Mouse (Mus musculus) kidney, adult 9 months (tissue): ENCODE results near the gene Zfp383.
"Not testable (repeated sequence)": the region's sequence is repeated elsewhere in the genome, so short reads cannot be mapped to it uniquely, and the experiment has no call there.

Experiments
- DNase-seq: peaks from one replicate; pipeline ENCODE4 v3.0.0; 2022

Gene Zfp383

DNA sequence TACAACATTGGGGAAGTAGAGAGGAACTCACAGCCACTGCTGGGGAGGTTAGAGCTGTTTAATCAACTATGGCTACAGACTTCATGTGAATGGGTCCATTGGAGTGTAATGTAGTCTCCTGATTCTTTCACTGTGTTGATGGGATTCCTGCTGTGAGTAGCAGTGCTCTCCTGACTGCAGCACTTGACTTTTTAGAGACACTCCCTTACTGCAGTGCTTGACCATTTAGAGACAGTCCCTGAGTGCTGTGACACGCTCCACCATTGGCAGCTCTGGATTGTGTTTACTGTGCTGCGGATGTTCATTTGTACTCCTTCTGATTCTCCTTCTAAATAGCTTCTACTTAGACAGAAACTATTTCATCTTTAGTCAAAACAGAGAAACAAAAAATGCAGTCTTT lies 34.7 kb downstream of the Zfp383 start:
- DNase-seq: no peak

DNA sequence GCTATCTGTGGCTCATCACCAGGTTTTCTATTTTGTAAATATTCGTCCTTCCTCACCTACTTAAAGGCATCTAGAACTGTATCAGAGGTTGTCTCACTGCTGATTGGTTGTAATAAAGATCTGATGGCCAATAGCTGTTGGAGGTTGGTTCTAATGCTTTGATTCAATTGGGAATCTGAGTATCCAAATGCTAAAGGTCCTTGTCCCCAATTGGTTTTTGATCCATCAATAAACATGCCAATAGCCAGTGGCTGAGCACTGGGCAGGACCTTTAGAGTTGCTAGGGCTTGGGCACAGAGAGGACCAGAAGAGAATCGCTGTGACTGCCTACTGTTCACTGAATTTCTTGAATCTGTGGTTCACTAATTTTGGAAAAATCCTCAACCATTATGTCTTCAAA lies 35.7 kb downstream of the Zfp383 start:
- DNase-seq: no peak

DNA sequence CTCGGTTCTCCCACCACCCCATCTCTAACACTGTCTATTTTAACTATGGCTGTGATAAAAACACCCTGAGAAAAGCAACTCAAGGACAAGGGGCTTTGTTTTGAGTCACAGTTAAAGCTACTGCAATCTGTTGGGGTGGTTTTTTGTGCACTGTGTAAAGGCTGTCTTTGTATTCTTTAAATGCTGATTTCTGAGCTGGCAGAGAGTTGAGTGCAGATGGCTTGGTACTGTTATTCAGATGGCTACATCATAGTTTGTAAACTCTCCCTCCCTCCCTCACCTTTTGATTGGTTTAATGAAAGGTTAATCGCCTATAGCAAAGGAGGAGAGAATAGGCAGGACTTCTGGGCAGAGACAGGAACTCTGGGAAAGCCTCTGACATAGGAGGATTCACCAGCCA lies 36.2 kb downstream of the Zfp383 start:
- no peak for DNase-seq

- no peak for DNase-seq
Measured at GRCm38 (mm10) chr7:29953086-29953485, 45.1 kb downstream of the Zfp383 start.

DNA sequence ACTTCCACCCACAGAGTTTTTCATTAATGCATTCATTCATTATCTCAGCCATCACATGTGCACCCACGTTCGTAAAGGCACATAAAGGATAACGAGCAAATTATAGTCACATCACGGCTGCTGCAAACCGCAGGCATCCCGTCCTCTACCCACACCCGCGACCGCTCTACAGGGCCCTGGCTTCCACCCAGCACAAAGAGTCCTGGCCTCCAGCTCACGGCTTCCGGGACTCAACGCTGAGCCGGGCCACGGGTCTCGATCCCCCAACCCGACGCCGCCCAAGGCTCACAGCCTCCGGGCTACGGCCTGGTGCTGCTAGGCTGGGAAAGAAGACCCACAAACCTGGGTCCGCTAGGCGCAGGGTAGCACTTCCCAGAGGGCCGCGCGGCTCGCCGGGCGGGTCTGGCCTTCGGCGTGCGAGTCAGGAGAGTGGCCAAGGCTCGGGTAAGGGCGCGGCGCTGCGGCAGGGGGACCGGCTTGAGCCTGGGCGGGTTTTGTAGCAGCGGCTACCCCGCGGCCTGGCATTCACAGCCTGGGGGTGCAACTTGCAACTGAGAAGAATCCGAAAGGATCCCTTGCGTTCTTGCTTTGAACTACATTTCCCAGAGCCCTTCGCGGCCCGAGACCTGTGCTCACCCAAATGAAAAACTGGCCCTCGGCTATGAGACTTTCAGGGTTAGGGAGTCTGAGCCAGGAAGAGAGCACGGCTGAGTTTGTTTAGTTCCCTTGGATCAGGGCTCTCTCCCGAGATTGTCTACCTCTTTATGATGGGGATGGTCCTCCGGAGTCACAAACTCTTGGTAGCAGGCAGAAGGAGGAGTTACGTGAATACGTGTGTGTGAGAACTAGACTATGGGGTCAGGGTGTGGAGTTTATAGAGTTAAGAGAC lies 45.7 kb downstream of the Zfp383 start, which contains the start of gene Zfp74:
Gene Zfp74 (minus strand): TSS at position 577 of the 889 bp plus-strand sequence.
- DNase-seq: peak; percentile 83

GRCm38 (mm10) chr7:29954731-29955130 lies 46.7 kb downstream of the Zfp383 start:
- peak; percentile 69 for DNase-seq

DNA sequence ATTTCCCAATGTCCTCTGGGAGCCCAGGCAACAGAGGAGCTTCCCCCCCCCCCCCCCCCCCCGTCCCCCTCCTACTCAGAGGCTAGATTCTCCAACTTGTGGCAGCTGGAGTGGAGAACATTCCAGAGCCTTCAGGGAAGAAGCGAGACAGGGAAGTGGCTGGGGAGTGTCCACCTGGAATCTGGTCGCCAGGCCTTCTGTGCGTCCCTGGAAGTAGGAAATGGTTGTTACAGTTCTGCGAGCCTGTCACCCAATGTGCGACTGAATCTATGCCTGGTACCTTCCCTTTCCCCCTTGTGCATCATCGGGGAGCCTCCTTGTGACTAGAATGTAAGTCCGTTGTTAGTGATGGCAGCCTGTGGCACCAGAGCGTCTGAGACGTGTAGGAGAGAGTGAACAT lies 48.2 kb downstream of the Zfp383 start:
- no peak for DNase-seq

DNA sequence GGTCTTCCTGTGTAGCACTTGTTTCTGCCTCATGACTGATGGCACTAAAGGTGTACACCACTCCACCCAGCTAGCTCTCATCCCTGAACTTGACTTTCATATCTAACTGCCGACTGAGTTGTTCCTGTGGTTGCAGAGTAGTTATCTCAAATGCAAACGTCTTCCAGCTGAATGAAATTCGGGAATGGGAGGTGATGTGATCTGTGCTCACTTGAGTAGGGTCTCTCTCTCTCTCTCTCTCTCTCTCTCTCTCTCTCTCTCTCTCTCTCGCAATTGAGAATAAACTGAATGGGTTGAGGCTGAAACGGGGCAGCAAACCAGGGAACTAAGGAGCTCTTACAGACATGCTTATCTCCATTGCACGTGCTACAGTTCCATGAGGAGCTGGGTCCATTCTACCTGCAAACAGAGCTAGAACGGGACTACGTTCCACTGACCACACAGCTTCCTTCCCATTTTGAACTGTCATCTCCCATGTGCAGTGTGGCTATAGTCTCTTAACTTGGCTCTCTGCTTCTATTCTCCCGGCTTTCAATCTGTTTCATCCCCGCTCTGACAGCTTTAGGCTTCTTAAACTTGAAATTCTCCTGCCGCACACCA lies 50.2 kb downstream of the Zfp383 start:
- DNase-seq: no peak

DNA sequence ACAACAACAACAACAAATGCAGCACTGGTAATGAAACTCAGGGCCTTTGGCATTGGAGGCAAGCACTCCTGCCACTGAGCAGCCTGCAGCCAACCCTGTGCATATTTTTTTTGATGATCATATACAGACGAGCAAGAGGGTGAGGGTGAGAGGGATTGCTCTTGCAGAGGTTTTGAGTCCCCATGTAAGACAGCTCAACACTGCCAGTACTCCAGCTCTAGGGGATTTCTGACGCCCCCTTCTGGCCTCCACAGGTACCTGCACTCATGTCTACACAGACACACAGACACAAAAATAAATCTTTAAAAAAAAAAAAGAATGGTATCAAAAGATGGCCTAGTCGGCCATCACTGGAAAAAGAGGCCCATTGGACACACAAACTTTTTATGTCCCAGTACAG lies 51.0 kb downstream of the Zfp383 start:
- no peak for DNase-seq

- not testable (repeated sequence) for DNase-seq
Measured at GRCm38 (mm10) chr7:29965115-29965810, 57.2 kb downstream of the Zfp383 start.
